ENCODE assay signal across 9 mouse cellular contexts in genomic region chr9:59588710-59589671, GRCm38 (mm10). TPM values are rescaled to one million over a fixed set of nuclear protein-coding genes. Genes with fewer than 3 reads are reported as not detected.
DNase-seq lines count a peak whose midpoint lies in the region; ATAC-seq and TF ChIP-seq lines count a peak whose summit lies in the region.
"Had no signal": no experiment of that assay in that cellular context is flagged by ENCODE, and none has a peak within 500 bp of the region (broad histone marks: within the 10 kb centered on the region; RNA-seq: fewer than 3 reads in every experiment).

No protein-coding gene starts in this region.

- peak; percentile 21 for DNase-seq in CD4-positive, CD25-positive, alpha-beta regulatory T cell, adult 2 months (ENCODE audit: low read depth, low spot score)
- DNase-seq in left cerebral cortex, adult 9 months (ENCODE audit: low spot score in 2 of 2): peak; percentile 85 to 89
- DNase-seq in right cerebral cortex, adult 18-20 months: peak; percentile 88
- DNase-seq in adrenal gland, adult 18-20 months (ENCODE audit: low spot score in 2 of 2): no peak
- no peak for DNase-seq in thymus, adult 2 months
- DNase-seq in kidney, adult 8-10 months: no peak

- no peak for TF ChIP-seq POLR2A in thymus, adult 2 months (IDR thresholded peaks at IDR 0.05; ENCODE audit: control insufficient read depth, extremely low read depth, insufficient read depth, low read length, poor library complexity)

- WGBS in thymus, adult 2 months: 55% methylated on average over 12 of the region's 12 CpGs

- ATAC-seq in CD4-positive, CD25-positive, alpha-beta regulatory T cell, adult 4 months: no peak
- ATAC-seq in frontal cortex, adult (ENCODE audit: low TSS enrichment): peak; percentile 72

- no peaks in the 10 kb centered on the region for H3K36me3 ChIP-seq in thymus, adult 2 months (ENCODE audit: control insufficient read depth, insufficient read depth, low read length)
- H3K36me3 ChIP-seq: limb, embryonic 12.5 days had no signal

- no peak overlapping the region for H3K27ac ChIP-seq in thymus, adult 2 months (ENCODE audit: control insufficient read depth, insufficient read depth, low read length)
- H3K27ac ChIP-seq: limb, embryonic 12.5 days had no signal

- H3K4me3 ChIP-seq in thymus, adult 2 months (ENCODE audit: control insufficient read depth, insufficient read depth, low read length): no peak overlapping the region
- H3K4me3 ChIP-seq: limb, embryonic 12.5 days had no signal

- no peaks in the 10 kb centered on the region for H3K27me3 ChIP-seq in thymus, adult 2 months (ENCODE audit: control insufficient read depth, insufficient read depth, low read length)

- H3K4me1 ChIP-seq in thymus, adult 2 months (replicated peaks; ENCODE audit: control insufficient read depth, insufficient read depth, low read length): no peaks in the 10 kb centered on the region

- TF ChIP-seq CTCF in thymus, adult 2 months (IDR thresholded peaks at IDR 0.05; ENCODE audit: borderline replicate concordance, control insufficient read depth, extremely low read depth, insufficient read depth, low read length, poor library complexity): no peak

RNA-seq across cellular contexts. Expression of gene Celf6, which starts 11.3 kb away (rescaled TPM):
- not detected for polyA plus RNA-seq in CD4-positive, CD25-positive, alpha-beta regulatory T cell, adult 4 months (2017; shearing (Covaris generic))
- total RNA-seq in adrenal gland, adult 18-20 months (2021): 1 to 10 TPM; 5.0 to 5.7 TPM
- 0.10 TPM in 1 of 2 replicates, not detected in the other for polyA plus RNA-seq in thymus, adult 2 months (2012; rRNA removed)

RNA-seq across cellular contexts. Expression of gene Parp6, which starts 28.1 kb away (rescaled TPM):
- 10 to 100 TPM; 35.0 to 53.6 TPM for polyA plus RNA-seq in CD4-positive, CD25-positive, alpha-beta regulatory T cell, adult 4 months (2017; shearing (Covaris generic))
- total RNA-seq in adrenal gland, adult 18-20 months (2021): 10 to 100 TPM; 27.7 to 35.8 TPM
- 45.3 and 62.9 TPM in 2 replicates for polyA plus RNA-seq in thymus, adult 2 months (2012; rRNA removed)

RNA-seq across cellular contexts. Expression of gene Tmem202, which starts 49.3 kb away (rescaled TPM):
- 1 to 10 TPM in 1 of 2 experiments, under 1 TPM in 1; 0.89 to 1.4 TPM for polyA plus RNA-seq in CD4-positive, CD25-positive, alpha-beta regulatory T cell, adult 4 months (2017; shearing (Covaris generic))
- 1 to 10 TPM; 2.9 to 3.1 TPM for total RNA-seq in adrenal gland, adult 18-20 months (2021)
- 0.23 and 0.35 TPM in 2 replicates for polyA plus RNA-seq in thymus, adult 2 months (2012; rRNA removed)

RNA-seq across cellular contexts. Expression of gene Hexa, which starts 49.7 kb away (rescaled TPM):
- 10 to 100 TPM; 37.1 to 56.0 TPM for polyA plus RNA-seq in CD4-positive, CD25-positive, alpha-beta regulatory T cell, adult 4 months (2017; shearing (Covaris generic))
- total RNA-seq in adrenal gland, adult 18-20 months (2021): 100 to 1,000 TPM; 110 to 154 TPM
- polyA plus RNA-seq in thymus, adult 2 months (2012; rRNA removed): 65.4 and 83.0 TPM in 2 replicates

Comparison
In these comparisons a context has a peak if more than half of its experiments do, and no peak if none do; other contexts are left out.
1. DNase-seq: peak in CD4-positive, CD25-positive, alpha-beta regulatory T cell, adult 2 months (single experiment), left cerebral cortex, adult 9 months (2 of 2) and right cerebral cortex, adult 18-20 months (single experiment); none in adrenal gland, adult 18-20 months (0 of 2), thymus, adult 2 months (single experiment) and kidney, adult 8-10 months (0 of 2).